Mouse (Mus musculus): Measurements from ENCODE around the gene Adamts9. TPM values are rescaled to one million over a fixed set of nuclear protein-coding genes. Genes with fewer than 3 reads are reported as not detected.

The Adamts9 gene
- polyA plus RNA-seq, 1 experiment = 6.7 TPM

DNA sequence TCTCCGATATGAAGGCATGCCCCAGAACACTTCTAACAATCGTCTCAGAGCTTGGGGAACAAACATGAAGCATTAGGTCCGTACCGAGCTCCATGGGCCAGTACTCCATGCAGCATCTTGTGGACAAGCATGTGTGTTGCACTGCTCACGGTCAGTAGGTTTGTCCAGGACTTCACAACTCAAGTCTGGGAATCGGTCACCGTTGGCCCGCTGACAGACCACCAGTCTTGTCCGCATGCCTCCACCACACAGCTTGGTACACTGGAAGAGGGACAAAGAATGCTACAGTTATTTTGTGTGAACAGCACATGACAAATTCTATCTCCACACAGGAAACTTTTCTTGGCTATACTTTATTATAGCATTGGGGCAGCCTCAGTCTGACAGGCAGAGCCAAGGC lies 94.1 kb downstream of the Adamts9 start:
- H3K27me3 ChIP-seq (replicated peaks; ENCODE audit: control insufficient read depth, insufficient read depth, low read length) = no peaks in the 10 kb centered on the region
- no peak overlapping the region for H3K27ac ChIP-seq (ENCODE audit: insufficient read depth, low read depth, low read length)
- 91% methylated on average over 9 of the region's 9 CpGs for whole genome bisulfite sequencing
- no peaks in the 10 kb centered on the region; the same call in none of the 2 replicates for H3K36me3 ChIP-seq (ENCODE audit: control insufficient read depth, insufficient read depth, low read length)
- no peaks in the 10 kb centered on the region for H3K4me1 ChIP-seq (ENCODE audit: control insufficient read depth, insufficient read depth, low read length)
- DNase-seq = no peak
- TF ChIP-seq CTCF (conservative IDR thresholded peaks at IDR 0.05; ENCODE audit: insufficient read depth, insufficient read length, low read depth, low read length) = no peak
- no peak for TF ChIP-seq POLR2A (IDR thresholded peaks at IDR 0.05; ENCODE audit: low read depth, low read length)
- H3K4me3 ChIP-seq (ENCODE audit: insufficient read depth, low read depth, low read length) = no peak overlapping the region

DNA sequence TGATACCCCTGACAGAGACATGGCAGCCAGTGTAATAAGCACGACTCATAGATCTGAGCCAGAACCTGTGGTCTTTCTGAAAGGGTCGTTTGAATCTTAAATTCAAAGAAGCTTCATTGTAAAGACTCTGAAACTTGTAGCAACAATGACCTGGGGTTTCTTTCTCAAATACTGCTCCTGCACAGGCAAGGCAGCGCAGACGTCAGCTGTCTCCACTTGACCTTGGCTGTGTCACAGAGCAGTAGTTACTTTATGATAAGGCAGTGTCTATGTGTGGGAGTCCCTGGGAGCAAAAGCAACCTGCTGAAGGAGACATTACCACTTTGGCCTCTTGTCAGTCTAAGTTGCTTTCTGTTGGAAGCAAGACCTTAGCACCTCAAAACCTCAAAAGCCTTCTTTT lies 96.7 kb downstream of the Adamts9 start:
- no peak for DNase-seq
- TF ChIP-seq CTCF (conservative IDR thresholded peaks at IDR 0.05; ENCODE audit: insufficient read depth, insufficient read length, low read depth, low read length) (no peak), POLR2A (IDR thresholded peaks at IDR 0.05; ENCODE audit: low read depth, low read length) (no peak)
- Histone ChIP-seq H3K27me3 (replicated peaks; ENCODE audit: control insufficient read depth, insufficient read depth, low read length) (no peaks in the 10 kb centered on the region), H3K4me1 (ENCODE audit: control insufficient read depth, insufficient read depth, low read length) (no peaks in the 10 kb centered on the region), H3K36me3 (ENCODE audit: control insufficient read depth, insufficient read depth, low read length) (no peaks in the 10 kb centered on the region; the same call in 1 of the 2 replicates), H3K27ac (ENCODE audit: insufficient read depth, low read depth, low read length) (no peak overlapping the region), H3K4me3 (ENCODE audit: insufficient read depth, low read depth, low read length) (no peak overlapping the region)
- WGBS = 69% methylated on average over 4 of the region's 4 CpGs

DNA sequence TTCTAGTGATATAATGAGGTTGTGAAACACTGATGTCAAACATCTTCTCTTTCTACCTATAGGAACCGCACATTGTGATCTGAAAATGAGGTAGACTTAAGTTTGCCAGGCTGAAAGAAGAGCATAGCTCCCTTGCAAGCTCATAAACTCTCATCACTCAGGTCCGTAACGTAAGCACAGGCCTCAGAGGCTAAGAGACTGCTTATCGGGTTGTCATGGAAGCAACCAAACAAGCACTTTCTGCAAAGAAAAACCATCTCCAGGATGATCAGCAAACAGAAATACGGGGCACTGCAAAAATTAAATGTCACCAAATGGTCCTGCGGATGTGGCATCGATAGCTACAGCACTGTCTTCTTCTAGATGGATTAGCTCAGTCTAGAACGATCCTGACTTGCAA lies 97.4 kb downstream of the Adamts9 start:
- Histone ChIP-seq H3K27me3 (replicated peaks; ENCODE audit: control insufficient read depth, insufficient read depth, low read length) (no peaks in the 10 kb centered on the region), H3K4me1 (ENCODE audit: control insufficient read depth, insufficient read depth, low read length) (no peaks in the 10 kb centered on the region), H3K36me3 (ENCODE audit: control insufficient read depth, insufficient read depth, low read length) (no peaks in the 10 kb centered on the region; the same call in 1 of the 2 replicates), H3K4me3 (ENCODE audit: insufficient read depth, low read depth, low read length) (no peak overlapping the region), H3K27ac (ENCODE audit: insufficient read depth, low read depth, low read length) (no peak overlapping the region)
- DNase-seq = no peak
- TF ChIP-seq CTCF (conservative IDR thresholded peaks at IDR 0.05; ENCODE audit: insufficient read depth, insufficient read length, low read depth, low read length) (no peak), POLR2A (IDR thresholded peaks at IDR 0.05; ENCODE audit: low read depth, low read length) (no peak)
- 91% methylated on average over 8 of the region's 8 CpGs for whole genome bisulfite sequencing

DNA sequence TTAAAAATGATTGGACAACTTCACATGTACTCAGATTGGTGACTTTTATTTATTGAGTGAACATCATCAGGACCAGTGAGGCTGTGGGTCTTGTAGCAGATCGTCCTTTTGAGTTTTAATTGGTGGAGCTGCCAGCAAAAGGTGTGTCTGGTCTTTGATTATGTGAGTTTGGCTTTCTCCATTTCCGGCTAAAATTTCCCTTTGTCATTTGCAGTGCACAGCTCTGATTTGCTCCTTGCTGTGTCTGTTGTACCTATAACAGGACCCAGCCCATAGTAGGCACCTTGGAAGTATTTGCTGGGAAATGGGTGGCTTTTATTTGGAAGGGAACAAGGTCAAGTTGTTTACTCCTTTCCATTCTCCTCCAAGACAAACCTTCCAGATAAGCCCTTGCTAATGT lies 99.8 kb downstream of the Adamts9 start:
- Histone ChIP-seq H3K36me3 (ENCODE audit: control insufficient read depth, insufficient read depth, low read length) (no peaks in the 10 kb centered on the region), H3K4me3 (ENCODE audit: insufficient read depth, low read depth, low read length) (no peak overlapping the region), H3K27ac (ENCODE audit: insufficient read depth, low read depth, low read length) (no peak overlapping the region), H3K27me3 (replicated peaks; ENCODE audit: control insufficient read depth, insufficient read depth, low read length) (no peaks in the 10 kb centered on the region), H3K4me1 (ENCODE audit: control insufficient read depth, insufficient read depth, low read length) (no peaks in the 10 kb centered on the region; the same call in 1 of the 2 replicates)
- no peak for DNase-seq
- TF ChIP-seq CTCF (conservative IDR thresholded peaks at IDR 0.05; ENCODE audit: insufficient read depth, insufficient read length, low read depth, low read length) = no peak
- TF ChIP-seq POLR2A (IDR thresholded peaks at IDR 0.05; ENCODE audit: low read depth, low read length) = no peak
- WGBS = 78% methylated on average over 2 of the region's 2 CpGs

DNA sequence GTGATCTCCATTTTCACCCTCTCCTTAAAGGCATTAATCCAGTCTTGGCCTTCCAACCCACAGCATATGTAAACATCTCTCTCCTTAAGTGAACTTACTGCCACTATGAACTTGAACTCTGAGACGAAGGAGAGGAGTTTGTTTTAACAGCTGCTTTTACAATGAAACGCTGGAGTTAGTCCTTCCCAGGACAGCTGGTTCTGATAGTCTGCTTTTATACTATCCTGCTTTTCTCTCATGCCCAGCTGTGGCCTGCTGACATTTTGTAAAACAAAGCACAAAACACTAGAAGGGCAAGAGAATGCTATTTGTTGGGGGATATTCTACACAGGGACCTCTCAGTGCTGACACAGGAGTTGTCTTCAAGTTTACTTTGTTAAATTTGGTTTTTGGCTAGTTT lies 101.3 kb downstream of the Adamts9 start:
- Histone ChIP-seq H3K4me1 (ENCODE audit: control insufficient read depth, insufficient read depth, low read length) (no peaks in the 10 kb centered on the region; the same call in 1 of the 2 replicates), H3K27ac (ENCODE audit: insufficient read depth, low read depth, low read length) (no peak overlapping the region)
- 45% methylated on average over 2 of the region's 2 CpGs for WGBS

DNA sequence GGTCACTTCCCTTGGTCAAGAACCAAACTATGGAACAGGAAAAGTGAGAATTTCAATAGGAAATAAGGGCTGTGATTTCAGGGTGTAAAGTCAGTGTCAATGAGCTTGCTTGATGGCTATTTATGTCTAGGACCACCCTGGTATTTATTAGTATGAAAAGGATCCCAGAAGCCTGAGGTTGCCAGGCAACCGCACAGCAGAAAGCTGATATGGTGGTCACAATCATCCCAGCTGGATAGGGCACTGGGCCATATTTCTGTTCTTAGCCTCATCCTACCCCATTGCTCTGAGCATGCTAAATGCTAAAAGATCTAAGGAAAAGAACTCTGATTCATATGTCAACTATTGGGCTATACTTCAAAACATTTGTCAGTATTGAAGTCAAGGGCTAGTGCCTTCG lies 112.2 kb downstream of the Adamts9 start:
- H3K27ac ChIP-seq (ENCODE audit: insufficient read depth, low read depth, low read length) = no peak overlapping the region
- H3K27me3 ChIP-seq (replicated peaks; ENCODE audit: control insufficient read depth, insufficient read depth, low read length) = no peaks in the 10 kb centered on the region
- H3K4me1 ChIP-seq (ENCODE audit: control insufficient read depth, insufficient read depth, low read length) = peaks cover 19% of the 10 kb centered on the region; the same call in 1 of the 2 replicates
- 95% methylated on average over 2 of the region's 2 CpGs for WGBS
- no peak for TF ChIP-seq POLR2A (IDR thresholded peaks at IDR 0.05; ENCODE audit: low read depth, low read length)
- TF ChIP-seq CTCF (conservative IDR thresholded peaks at IDR 0.05; ENCODE audit: insufficient read depth, insufficient read length, low read depth, low read length) = no peak
- no peak for DNase-seq
- H3K36me3 ChIP-seq (ENCODE audit: control insufficient read depth, insufficient read depth, low read length) = no peaks in the 10 kb centered on the region; the same call in 1 of the 2 replicates
- H3K4me3 ChIP-seq (ENCODE audit: insufficient read depth, low read depth, low read length) = no peak overlapping the region

More for the DNA sequence above, 101.3 kb downstream of the Adamts9 start:
- Histone ChIP-seq H3K27me3 (replicated peaks; ENCODE audit: control insufficient read depth, insufficient read depth, low read length) (no peaks in the 10 kb centered on the region), H3K36me3 (ENCODE audit: control insufficient read depth, insufficient read depth, low read length) (no peaks in the 10 kb centered on the region), H3K4me3 (ENCODE audit: insufficient read depth, low read depth, low read length) (no peak overlapping the region)
- TF ChIP-seq POLR2A (IDR thresholded peaks at IDR 0.05; ENCODE audit: low read depth, low read length) (no peak), CTCF (conservative IDR thresholded peaks at IDR 0.05; ENCODE audit: insufficient read depth, insufficient read length, low read depth, low read length) (no peak)
- no peak for DNase-seq

DNA sequence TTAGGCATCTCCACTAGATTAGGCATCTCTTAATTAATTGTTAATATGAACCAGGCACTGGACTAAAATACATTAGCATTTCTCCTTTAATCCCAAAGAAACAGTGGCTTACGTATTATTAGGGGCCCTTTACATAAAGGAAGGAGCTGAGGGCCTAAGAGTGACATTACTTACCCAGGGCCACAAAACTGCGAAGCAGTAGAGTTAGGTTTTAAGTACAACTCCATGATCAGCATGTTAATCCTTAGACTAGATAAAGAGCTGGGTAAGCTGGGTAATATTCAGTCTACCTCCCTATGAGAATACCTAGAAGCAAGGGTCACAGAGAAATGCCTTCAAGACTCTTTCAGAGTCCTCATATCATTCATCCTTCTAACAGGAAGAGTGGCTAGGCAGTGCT lies 114.1 kb downstream of the Adamts9 start:
- Histone ChIP-seq H3K27ac (ENCODE audit: insufficient read depth, low read depth, low read length) (peak overlapping the region; percentile 91), H3K4me3 (ENCODE audit: insufficient read depth, low read depth, low read length) (no peak overlapping the region), H3K36me3 (ENCODE audit: control insufficient read depth, insufficient read depth, low read length) (no peaks in the 10 kb centered on the region; the same call in 1 of the 2 replicates), H3K4me1 (ENCODE audit: control insufficient read depth, insufficient read depth, low read length) (peaks cover 19% of the 10 kb centered on the region; the same call in 1 of the 2 replicates), H3K27me3 (replicated peaks; ENCODE audit: control insufficient read depth, insufficient read depth, low read length) (no peaks in the 10 kb centered on the region)
- DNase-seq = peak; percentile 65
- no peak for TF ChIP-seq POLR2A (IDR thresholded peaks at IDR 0.05; ENCODE audit: low read depth, low read length)
- no peak for TF ChIP-seq CTCF (conservative IDR thresholded peaks at IDR 0.05; ENCODE audit: insufficient read depth, insufficient read length, low read depth, low read length)
- WGBS = 60% methylated on average over 2 of the region's 2 CpGs
